8 mouse cellular contexts compared by ENCODE assay signal in the genomic region with DNA sequence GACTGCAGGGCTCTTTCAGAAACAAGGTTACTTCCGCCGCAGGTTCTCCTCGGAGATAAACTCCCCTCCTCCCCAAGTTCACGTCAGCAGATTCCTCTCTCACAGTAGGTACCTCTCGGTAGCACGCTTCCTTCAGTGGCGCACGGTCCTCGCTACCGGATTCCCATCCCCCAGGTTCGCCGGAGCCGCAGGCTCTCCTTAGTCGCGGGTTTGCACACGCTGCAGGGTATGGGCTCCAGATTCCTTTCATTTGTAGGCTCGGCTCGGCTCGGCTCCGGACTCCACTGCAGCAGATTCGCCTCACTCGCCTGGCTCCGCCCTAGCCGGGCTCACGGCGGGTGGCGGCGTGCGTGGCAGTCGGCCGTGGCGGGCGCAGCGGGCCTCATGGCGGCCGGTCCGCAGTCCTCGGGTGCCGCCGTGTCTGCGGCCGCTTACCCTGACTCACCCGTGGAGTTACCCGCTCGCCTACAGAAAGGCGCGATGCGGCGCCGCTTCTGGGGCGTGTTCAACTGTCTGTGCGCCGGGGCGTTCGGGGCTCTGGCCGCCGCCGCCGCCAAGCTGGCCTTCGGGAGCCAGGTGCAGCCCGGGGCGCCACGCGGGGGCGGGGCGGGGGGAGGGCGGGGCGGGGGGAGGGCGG. TPM values are rescaled to one million over a fixed set of nuclear protein-coding genes. Genes with fewer than 3 reads are reported as not detected.
A peak's percentile ranks its signal among the peaks of the same experiment; 100 is the strongest.
DNase-seq lines count a peak whose midpoint lies in the region; ATAC-seq and TF ChIP-seq lines count a peak whose summit lies in the region.

A gene (plus strand): TSS at position 332 of the 637 bp plus-strand sequence.

- DNase-seq in CH12.LX (ENCODE audit: extremely low read depth): peak; percentile 84
- peak; percentile 56 for DNase-seq in c-Kit-positive CD71-positive TER-119-negative erythroid progenitor cells, embryonic 14.5 days (ENCODE audit: low read depth)
- peak; percentile 83 for DNase-seq in heart, postnatal 0 days (ENCODE audit: low spot score)
- DNase-seq in kidney, postnatal 4 days: peak; percentile 87 to 94

- H3K9me3 ChIP-seq in CH12.LX (replicated peaks; ENCODE audit: low read length): no peaks in the 10 kb centered on the region
- no peaks in the 10 kb centered on the region for H3K9me3 ChIP-seq in forebrain, embryonic 12.5 days
- no peaks in the 10 kb centered on the region for H3K9me3 ChIP-seq in heart, postnatal 0 days (replicated peaks; ENCODE audit: control insufficient read depth, low read length)
- H3K9me3 ChIP-seq in liver, embryonic 16.5 days (replicated peaks; ENCODE audit: control insufficient read depth, low read length): no peaks in the 10 kb centered on the region
- no peaks in the 10 kb centered on the region for H3K9me3 ChIP-seq in neural tube, embryonic 13.5 days

- no peaks in the 10 kb centered on the region; the same call in 1 of the 2 replicates for H3K79me2 ChIP-seq in CH12.LX (replicated peaks; ENCODE audit: control insufficient read depth, extremely low read depth, insufficient read depth, poor library complexity, severe bottlenecking)

- TF ChIP-seq RAD21 in CH12.LX (IDR thresholded peaks at IDR 0.05; ENCODE audit: low read depth, low read length): no peak

- no peak; the same call in none of the 2 replicates for TF ChIP-seq POLR2A in CH12.LX (IDR thresholded peaks at IDR 0.05; ENCODE audit: low read depth, low read length)
- no peak for TF ChIP-seq POLR2A in testis, adult 2 months (IDR thresholded peaks at IDR 0.05; ENCODE audit: control insufficient read depth, low read depth, low read length)

- peaks cover 3 to 35% of the 10 kb centered on the region in 2 experiments for H3K36me3 ChIP-seq in CH12.LX (replicated peaks in 1 of 2; ENCODE audit: control insufficient read depth in 1 of 2, insufficient read depth in 1 of 2, low read length in 1 of 2)
- peaks cover 23% of the 10 kb centered on the region for H3K36me3 ChIP-seq in forebrain, embryonic 12.5 days (replicated peaks)
- peaks cover 18% of the 10 kb centered on the region for H3K36me3 ChIP-seq in heart, postnatal 0 days (replicated peaks; ENCODE audit: control insufficient read depth, insufficient read depth, low read length)
- peaks cover 19% of the 10 kb centered on the region for H3K36me3 ChIP-seq in liver, embryonic 16.5 days (ENCODE audit: control insufficient read depth, insufficient read depth)
- no peaks in the 10 kb centered on the region for H3K36me3 ChIP-seq in neural tube, embryonic 13.5 days
- no peaks in the 10 kb centered on the region for H3K36me3 ChIP-seq in testis, adult 2 months (ENCODE audit: control insufficient read depth, insufficient read depth, low read length)

- H3K4me3 ChIP-seq in CH12.LX (replicated peaks in 1 of 3; ENCODE audit: low read depth in 2 of 3, low read length in 2 of 3, poor library complexity in 1 of 3): peak within 1 kb of the TSS; percentile 74 to 95 (median 92)
- H3K4me3 ChIP-seq in forebrain, embryonic 12.5 days (replicated peaks): peak within 1 kb of the TSS; percentile 77
- H3K4me3 ChIP-seq in heart, postnatal 0 days (ENCODE audit: low read depth, low read length): peak within 1 kb of the TSS; percentile 89
- H3K4me3 ChIP-seq in liver, embryonic 16.5 days (ENCODE audit: low read depth, low read length): peak within 1 kb of the TSS; percentile 84
- H3K4me3 ChIP-seq in neural tube, embryonic 13.5 days: peak within 1 kb of the TSS; percentile 73
- H3K4me3 ChIP-seq in testis, adult 2 months (ENCODE audit: control insufficient read depth, low read depth, low read length): peak within 1 kb of the TSS; percentile 91

- H3K4me2 ChIP-seq in CH12.LX (ENCODE audit: insufficient read depth, low read depth, poor library complexity, severe bottlenecking): peak within 1 kb of the TSS; percentile 96
- H3K4me2 ChIP-seq in forebrain, embryonic 12.5 days: peak within 1 kb of the TSS; percentile 63
- H3K4me2 ChIP-seq in heart, postnatal 0 days (ENCODE audit: low read depth, low read length): peak within 1 kb of the TSS; percentile 85
- H3K4me2 ChIP-seq in liver, embryonic 16.5 days (ENCODE audit: low read depth, low read length): peak within 1 kb of the TSS; percentile 89
- peak within 1 kb of the TSS; percentile 67 for H3K4me2 ChIP-seq in neural tube, embryonic 13.5 days

- no peak for TF ChIP-seq CTCF in CH12.LX (conservative IDR thresholded peaks at IDR 0.05 in 1 of 2, IDR thresholded peaks at IDR 0.05 in 1 of 2; ENCODE audit: low read depth in 2 of 2, low read length in 2 of 2)
- TF ChIP-seq CTCF in heart, postnatal 0 days (IDR thresholded peaks at IDR 0.05; ENCODE audit: low read depth): no peak
- TF ChIP-seq CTCF in testis, adult 2 months (IDR thresholded peaks at IDR 0.05; ENCODE audit: control insufficient read depth, insufficient read depth, insufficient replicate concordance, low read depth, low read length): no peak

- H3K9ac ChIP-seq in CH12.LX (ENCODE audit: insufficient read depth, low read depth): peak within 1 kb of the TSS; percentile 92
- H3K9ac ChIP-seq in forebrain, embryonic 12.5 days: peak within 1 kb of the TSS; percentile 80
- H3K9ac ChIP-seq in heart, postnatal 0 days (replicated peaks; ENCODE audit: low read depth, low read length): peak within 1 kb of the TSS; percentile 78
- H3K9ac ChIP-seq in liver, embryonic 16.5 days (ENCODE audit: low read depth, low read length): peak within 1 kb of the TSS; percentile 75
- peak within 1 kb of the TSS; percentile 82 for H3K9ac ChIP-seq in neural tube, embryonic 13.5 days

- ATAC-seq in forebrain, embryonic 12.5 days (ENCODE audit: low FRiP score): peak; percentile 95
- peak; percentile 98 for ATAC-seq in heart, postnatal 0 days (ENCODE audit: insufficient read depth, low read depth)
- peak; percentile 95 for ATAC-seq in liver, embryonic 16.5 days (ENCODE audit: low read depth)
- ATAC-seq in neural tube, embryonic 13.5 days (ENCODE audit: low read depth): peak; percentile 96

- H3K27ac ChIP-seq in CH12.LX (ENCODE audit: insufficient read depth, low read depth): peak within 1 kb of the TSS; percentile 86
- H3K27ac ChIP-seq in forebrain, embryonic 12.5 days: peak within 1 kb of the TSS; percentile 93
- peak within 1 kb of the TSS; percentile 93 for H3K27ac ChIP-seq in heart, postnatal 0 days (ENCODE audit: low read depth)
- H3K27ac ChIP-seq in liver, embryonic 16.5 days (ENCODE audit: low read length): peak within 1 kb of the TSS; percentile 86
- H3K27ac ChIP-seq in neural tube, embryonic 13.5 days (replicated peaks): peak within 1 kb of the TSS; percentile 95
- peak within 1 kb of the TSS; percentile 91 for H3K27ac ChIP-seq in testis, adult 2 months (ENCODE audit: control insufficient read depth, insufficient read depth, low read depth, low read length)

- peaks cover 2 to 38% of the 10 kb centered on the region in 2 experiments; a peak in 2 of 4 replicates for H3K4me1 ChIP-seq in CH12.LX (ENCODE audit: control insufficient read depth in 1 of 2, insufficient read depth in 2 of 2)
- peaks cover 16% of the 10 kb centered on the region for H3K4me1 ChIP-seq in forebrain, embryonic 12.5 days
- peaks cover 15% of the 10 kb centered on the region; the same call in 1 of the 2 replicates for H3K4me1 ChIP-seq in heart, postnatal 0 days (ENCODE audit: control insufficient read depth, insufficient read depth)
- H3K4me1 ChIP-seq in liver, embryonic 16.5 days (ENCODE audit: control insufficient read depth, low read depth, low read length): peaks cover 13% of the 10 kb centered on the region
- H3K4me1 ChIP-seq in neural tube, embryonic 13.5 days (replicated peaks): peaks cover 42% of the 10 kb centered on the region
- peaks cover 6% of the 10 kb centered on the region for H3K4me1 ChIP-seq in testis, adult 2 months (ENCODE audit: control insufficient read depth, insufficient read depth, low read length)

- dilution Hi-C loops in CH12.LX (cut with MboI; ENCODE audit: extremely low pct_ligation_motif_present, extremely low pct_unique_long_range_greater_than_20kb, low sequenced_read_pairs): no loop called here

- WGBS in forebrain, embryonic 12.5 days: under 1% methylated on average over 54 of the region's 69 CpGs
- under 1% methylated on average over 45 of the region's 69 CpGs for WGBS in heart, postnatal 0 days
- 0% methylated on average over 60 of the region's 69 CpGs for WGBS in liver, embryonic 16.5 days (ENCODE audit: insufficient replicate concordance)
- under 1% methylated on average over 43 of the region's 69 CpGs for WGBS in neural tube, embryonic 13.5 days

- in situ Hi-C loops in CH12.LX (cut with MboI; ENCODE audit: low pct_ligation_motif_present, low pct_unique_long_range_greater_than_20kb, low sequenced_read_pairs): no loop called here

- H3K27me3 ChIP-seq in CH12.LX (replicated peaks): no peaks in the 10 kb centered on the region
- no peaks in the 10 kb centered on the region for H3K27me3 ChIP-seq in forebrain, embryonic 12.5 days
- H3K27me3 ChIP-seq in heart, postnatal 0 days (ENCODE audit: control insufficient read depth, insufficient read depth, low read length): no peaks in the 10 kb centered on the region
- H3K27me3 ChIP-seq in liver, embryonic 16.5 days (ENCODE audit: control insufficient read depth, insufficient read depth, low read depth, low read length): no peaks in the 10 kb centered on the region
- no peaks in the 10 kb centered on the region for H3K27me3 ChIP-seq in neural tube, embryonic 13.5 days
- no peaks in the 10 kb centered on the region for H3K27me3 ChIP-seq in testis, adult 2 months (ENCODE audit: control insufficient read depth, insufficient read depth, low read length)

- TF ChIP-seq EP300 in CH12.LX (IDR thresholded peaks at IDR 0.05; ENCODE audit: low read length): no peak
- TF ChIP-seq EP300 in heart, postnatal 0 days (IDR thresholded peaks at IDR 0.05; ENCODE audit: low read depth): no peak

TF ChIP-seq in CH12.LX, 34 proteins besides CTCF, POLR2A, EP300 and RAD21 (continues in another document):
- peak; percentile 50; the same call in 1 of the 2 replicates for TF ChIP-seq MAX (IDR thresholded peaks at IDR 0.05; ENCODE audit: low read length)
- 0 out of 2 replicates have a peak, but pooled peaks have one; percentile 10 for TF ChIP-seq NRF1 (IDR thresholded peaks at IDR 0.05; ENCODE audit: low read depth, low read length)
- TF ChIP-seq ELF1 (IDR thresholded peaks at IDR 0.05; ENCODE audit: low read depth, low read length): peak; percentile 60; the same call in 1 of the 2 replicates
- no peak for TF ChIP-seq RCOR1 (conservative IDR thresholded peaks at IDR 0.05; ENCODE audit: low read depth, low read length)
- TF ChIP-seq ZC3H11A (IDR thresholded peaks at IDR 0.05; ENCODE audit: low read depth, low read length): peak; percentile 82

RNA-seq across cellular contexts. Expression of the gene that starts here (rescaled TPM):
- total RNA-seq in CH12.LX (2012; rRNA removed): 5.5 and 6.9 TPM in 2 replicates
- total RNA-seq in CH12.LX (2014; rRNA removed): 5.1 and 5.3 TPM in 2 replicates
- polyA plus RNA-seq in CH12.LX (2012; ENCODE audit: insufficient read length, low read depth): 6.4 and 6.8 TPM in 2 replicates
- polyA plus RNA-seq in forebrain, embryonic 12.5 days (2016; fragmentation: Nextera tagmentation; extraction: Ambion mirVana): 16.6 and 17.8 TPM in 2 replicates
- total RNA-seq in heart, postnatal 0 days (2014; rRNA removed; ENCODE audit: low replicate concordance): 13.8 and 22.1 TPM in 2 replicates
- polyA plus RNA-seq in heart, postnatal 0 days (2015; fragmentation: Nextera tagmentation; extraction: Ambion mirVana): 27.5 and 28.1 TPM in 2 replicates
- polyA plus RNA-seq in liver, embryonic 16.5 days (2015; fragmentation: Nextera tagmentation; extraction: Ambion mirVana): 6.5 and 6.6 TPM in 2 replicates
- 22.9 and 27.7 TPM in 2 replicates for polyA plus RNA-seq in neural tube, embryonic 13.5 days (2015; fragmentation: Nextera tagmentation; extraction: Ambion mirVana)
- 7.3 and 8.0 TPM in 2 replicates for polyA plus RNA-seq in testis, adult 2 months (2012; rRNA removed)

Comparison
In these comparisons a context has a peak if more than half of its experiments do, and no peak if none do; other contexts are left out.
1. Peak in every context shown above with its lines: DNase-seq, ATAC-seq, H3K4me3 ChIP-seq and H3K27ac ChIP-seq.